Mouse (Mus musculus) layer of hippocampus, adult 8-10 months (tissue): ENCODE measurements at regions not wholly inside any gene's neighbourhood (a gene's known extent, or its start where the extent isn't known, plus 50 kb on each side); places are given as distances from the start of the nearest gene placed in this dataset.

ENCODE experiments used
- DNase-seq, 2 experiments: peaks; one replicate each; pipeline ENCODE4 v3.0.0; 2022; ENCODE audit warnings: low spot score in 2 of 2

- no peak for DNase-seq
Measured at GRCm38 (mm10) chr14:67139674-67140073, 1130.7 kb upstream of the Gulo start.

- DNase-seq, result no peak
Measured at GRCm38 (mm10) chr14:67139152-67139551, 1130.1 kb upstream of the Gulo start.

- no peak for DNase-seq
Measured at GRCm38 (mm10) chr14:67136141-67136498, 1127.1 kb upstream of the Gulo start.

GRCm38 (mm10) chr14:67135221-67136140 lies 1126.5 kb upstream of the Gulo start:
- DNase-seq, result peak; percentile 73 to 78

GRCm38 (mm10) chr14:67133221-67133620 lies 1124.2 kb upstream of the Gulo start:
- no peak for DNase-seq

- DNase-seq, result no peak
Measured at GRCm38 (mm10) chr14:67127118-67127517, 1118.1 kb upstream of the Gulo start.

- no peak for DNase-seq
Measured at GRCm38 (mm10) chr14:67126254-67126653, 1117.2 kb upstream of the Gulo start.

GRCm38 (mm10) chr14:67123300-67123699 lies 1114.3 kb upstream of the Gulo start:
- peak; percentile 46 to 66 for DNase-seq
